12 mouse cellular contexts compared by ENCODE assay signal in genomic region chr12:26227557-26228020, GRCm38 (mm10).
DNase-seq lines count a peak whose midpoint lies in the region; ATAC-seq lines count a peak whose summit lies in the region.
"Had no signal": no experiment of that assay in that cellular context is flagged by ENCODE, and none has a peak within 500 bp of the region (broad histone marks: within the 10 kb centered on the region; RNA-seq: fewer than 3 reads in every experiment).

No protein-coding gene starts in this region.

- no peaks in the 10 kb centered on the region for H3K27me3 ChIP-seq in forebrain, embryonic 13.5 days
- no peaks in the 10 kb centered on the region for H3K27me3 ChIP-seq in forebrain, embryonic 11.5 days (ENCODE audit: control insufficient read depth, insufficient read depth, low read length)
- H3K27me3 ChIP-seq in hindbrain, embryonic 14.5 days (ENCODE audit: control insufficient read depth, insufficient read depth, low read length), result no peaks in the 10 kb centered on the region
- H3K27me3 ChIP-seq in midbrain, embryonic 15.5 days (replicated peaks), result no peaks in the 10 kb centered on the region
- H3K27me3 ChIP-seq in heart, embryonic 12.5 days (replicated peaks), result no peaks in the 10 kb centered on the region
- H3K27me3 ChIP-seq: embryonic facial prominence, embryonic 12.5 days had no signal

- WGBS in forebrain, embryonic 13.5 days, result 60% methylated on average over 15 of the region's 15 CpGs
- 86% methylated on average over 15 of the region's 15 CpGs for WGBS in forebrain, embryonic 11.5 days
- 30% methylated on average over 15 of the region's 15 CpGs for WGBS in hindbrain, embryonic 14.5 days
- 44% methylated on average over 15 of the region's 15 CpGs for WGBS in midbrain, embryonic 15.5 days
- WGBS in heart, embryonic 12.5 days, result 87% methylated on average over 15 of the region's 15 CpGs

- no peak overlapping the region for H3K9ac ChIP-seq in forebrain, embryonic 13.5 days
- H3K9ac ChIP-seq in forebrain, embryonic 11.5 days (ENCODE audit: low read length), result no peak overlapping the region
- no peak overlapping the region for H3K9ac ChIP-seq in hindbrain, embryonic 14.5 days
- no peak overlapping the region for H3K9ac ChIP-seq in midbrain, embryonic 15.5 days
- H3K9ac ChIP-seq in heart, embryonic 12.5 days, result no peak overlapping the region
- H3K9ac ChIP-seq: embryonic facial prominence, embryonic 12.5 days had no signal

- DNase-seq in forebrain, embryonic 11.5 days (ENCODE audit: low spot score), result no peak
- peak; percentile 65 for DNase-seq in brain, adult 2 months (ENCODE audit: low read depth, low spot score)
- DNase-seq in hindbrain, embryonic 14.5 days (ENCODE audit: low spot score), result peak; percentile 60
- no peak for DNase-seq in heart, adult 9 months (ENCODE audit: low spot score in 2 of 2)
- no peak for DNase-seq in c-Kit-positive CD71-positive TER-119-positive erythroid progenitor cells, embryonic 14.5 days (ENCODE audit: low spot score)
- DNase-seq: cerebellum, postnatal 14 days; kidney, postnatal 10 days had no signal

- ATAC-seq in forebrain, embryonic 13.5 days, result peak; percentile 76
- ATAC-seq in forebrain, embryonic 11.5 days (replicated peaks; ENCODE audit: low FRiP score), result no peak
- no peak for ATAC-seq in hindbrain, embryonic 14.5 days (ENCODE audit: low FRiP score)
- ATAC-seq in midbrain, embryonic 15.5 days (replicated peaks), result peak; percentile 75
- no peak for ATAC-seq in heart, embryonic 12.5 days (ENCODE audit: insufficient number of reproducible peaks, low FRiP score)
- ATAC-seq: Patski had no signal

- no peaks in the 10 kb centered on the region for H3K9me3 ChIP-seq in forebrain, embryonic 13.5 days (replicated peaks)
- no peaks in the 10 kb centered on the region for H3K9me3 ChIP-seq in forebrain, embryonic 11.5 days (ENCODE audit: control insufficient read depth, low read length)
- H3K9me3 ChIP-seq in hindbrain, embryonic 14.5 days (ENCODE audit: control insufficient read depth, low read length), result no peaks in the 10 kb centered on the region
- H3K9me3 ChIP-seq in midbrain, embryonic 15.5 days, result no peaks in the 10 kb centered on the region
- H3K9me3 ChIP-seq in heart, embryonic 12.5 days (replicated peaks), result no peaks in the 10 kb centered on the region
- H3K9me3 ChIP-seq: embryonic facial prominence, embryonic 12.5 days had no signal

- H3K4me2 ChIP-seq in forebrain, embryonic 13.5 days, result no peak overlapping the region
- no peak overlapping the region for H3K4me2 ChIP-seq in forebrain, embryonic 11.5 days (ENCODE audit: low read depth, low read length, severe bottlenecking)
- no peak overlapping the region for H3K4me2 ChIP-seq in hindbrain, embryonic 14.5 days (replicated peaks)
- H3K4me2 ChIP-seq in midbrain, embryonic 15.5 days, result no peak overlapping the region
- H3K4me2 ChIP-seq in heart, embryonic 12.5 days, result no peak overlapping the region
- H3K4me2 ChIP-seq: embryonic facial prominence, embryonic 12.5 days had no signal

- peak overlapping the region; percentile 74 for H3K27ac ChIP-seq in forebrain, embryonic 13.5 days
- no peak overlapping the region for H3K27ac ChIP-seq in forebrain, embryonic 11.5 days (ENCODE audit: low read depth, low read length)
- peak overlapping the region; percentile 71 for H3K27ac ChIP-seq in hindbrain, embryonic 14.5 days
- H3K27ac ChIP-seq in midbrain, embryonic 15.5 days, result peak overlapping the region; percentile 42
- H3K27ac ChIP-seq in heart, embryonic 12.5 days (ENCODE audit: poor library complexity, severe bottlenecking), result no peak overlapping the region
- H3K27ac ChIP-seq: embryonic facial prominence, embryonic 12.5 days had no signal

- H3K4me3 ChIP-seq in forebrain, embryonic 13.5 days, result no peak overlapping the region
- no peak overlapping the region for H3K4me3 ChIP-seq in forebrain, embryonic 11.5 days (ENCODE audit: low read depth, low read length)
- H3K4me3 ChIP-seq in hindbrain, embryonic 14.5 days (replicated peaks; ENCODE audit: low read length), result no peak overlapping the region
- H3K4me3 ChIP-seq in midbrain, embryonic 15.5 days, result no peak overlapping the region
- H3K4me3 ChIP-seq in heart, embryonic 12.5 days, result no peak overlapping the region
- H3K4me3 ChIP-seq: embryonic facial prominence, embryonic 12.5 days had no signal

- peaks cover 5% of the 10 kb centered on the region for H3K4me1 ChIP-seq in forebrain, embryonic 13.5 days
- no peaks in the 10 kb centered on the region for H3K4me1 ChIP-seq in forebrain, embryonic 11.5 days (replicated peaks; ENCODE audit: control insufficient read depth, insufficient read depth, low read length)
- peaks cover 10% of the 10 kb centered on the region; the same call in 1 of the 2 replicates for H3K4me1 ChIP-seq in hindbrain, embryonic 14.5 days (replicated peaks; ENCODE audit: control insufficient read depth, insufficient read depth, low read length)
- H3K4me1 ChIP-seq in midbrain, embryonic 15.5 days, result peaks cover 13% of the 10 kb centered on the region
- no peaks in the 10 kb centered on the region for H3K4me1 ChIP-seq in heart, embryonic 12.5 days (replicated peaks)
- H3K4me1 ChIP-seq: embryonic facial prominence, embryonic 12.5 days had no signal

- H3K36me3 ChIP-seq in forebrain, embryonic 13.5 days (ENCODE audit: poor library complexity, severe bottlenecking), result no peaks in the 10 kb centered on the region
- no peaks in the 10 kb centered on the region for H3K36me3 ChIP-seq in forebrain, embryonic 11.5 days (ENCODE audit: control insufficient read depth, insufficient read depth, low read length)
- H3K36me3 ChIP-seq in hindbrain, embryonic 14.5 days (replicated peaks; ENCODE audit: control insufficient read depth, insufficient read depth), result no peaks in the 10 kb centered on the region
- no peaks in the 10 kb centered on the region for H3K36me3 ChIP-seq in midbrain, embryonic 15.5 days (replicated peaks)
- H3K36me3 ChIP-seq in heart, embryonic 12.5 days, result no peaks in the 10 kb centered on the region
- H3K36me3 ChIP-seq: embryonic facial prominence, embryonic 12.5 days had no signal

Comparison
In these comparisons a context has a peak if more than half of its experiments do, and no peak if none do; other contexts are left out.
1. ATAC-seq: peak in forebrain, embryonic 13.5 days (single experiment) and midbrain, embryonic 15.5 days (single experiment); none in forebrain, embryonic 11.5 days (single experiment), hindbrain, embryonic 14.5 days (single experiment) and heart, embryonic 12.5 days (single experiment).
2. H3K27ac ChIP-seq: peak in forebrain, embryonic 13.5 days (single experiment), hindbrain, embryonic 14.5 days (single experiment) and midbrain, embryonic 15.5 days (single experiment); none in forebrain, embryonic 11.5 days (single experiment) and heart, embryonic 12.5 days (single experiment).
3. DNase-seq: peak in brain, adult 2 months (single experiment) and hindbrain, embryonic 14.5 days (single experiment); none in forebrain, embryonic 11.5 days (single experiment), heart, adult 9 months (0 of 2) and c-Kit-positive CD71-positive TER-119-positive erythroid progenitor cells, embryonic 14.5 days (single experiment).